Mouse (Mus musculus) splenic B cell, adult 2 months (primary cell): ENCODE measurements at regions not wholly inside any gene's neighbourhood (a gene's known extent, or its start where the extent isn't known, plus 50 kb on each side); places are given as distances from the start of the nearest gene placed in this dataset.

ENCODE experiments used
- DNase-seq: peaks from one replicate; pipeline ENCODE4 v3.0.0-alpha.2; 2011; ENCODE audit warnings: low read depth, low spot score
- H3K27me3 ChIP-seq: 2 replicates; pipeline ENCODE4 v1.6.1; 2012; ENCODE audit warnings: mild to moderate bottlenecking, low read length, moderate library complexity, mixed read lengths; ENCODE audit not compliant: control insufficient read depth, poor library complexity, insufficient read depth, severe bottlenecking
- H3K36me3 ChIP-seq: 2 replicates; pipeline ENCODE4 v1.6.1; 2012; ENCODE audit warnings: mild to moderate bottlenecking, low read length, moderate library complexity, mixed read lengths; ENCODE audit not compliant: control insufficient read depth, poor library complexity, insufficient read depth, severe bottlenecking

- Histone ChIP-seq H3K27me3 (no peaks in the 10 kb centered on the region), H3K36me3 (no peaks in the 10 kb centered on the region)
- no peak for DNase-seq
Measured at GRCm38 (mm10) chr13:25899871-25900270, 629.6 kb upstream of the Nrsn1 start.

DNA sequence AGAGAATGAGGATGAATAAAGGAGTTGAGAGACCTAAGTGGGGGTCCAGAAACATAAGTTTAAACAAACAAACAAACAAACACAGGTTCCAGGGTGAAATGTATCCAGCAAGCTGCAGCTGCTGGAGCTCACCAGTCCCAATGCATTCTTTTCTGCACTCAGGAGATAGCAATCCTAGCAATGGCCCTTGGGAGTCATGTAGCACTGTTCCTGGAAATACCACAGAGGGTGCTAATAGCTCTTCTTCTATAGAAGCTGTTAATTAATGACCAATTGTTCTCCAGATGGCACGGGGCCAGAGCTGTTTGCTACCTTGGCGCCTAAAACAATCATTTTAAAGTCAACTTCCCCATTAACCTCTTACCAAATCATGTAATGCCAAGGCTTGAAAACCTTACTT is 622.8 kb upstream of the Nrsn1 start:
- no peak for DNase-seq
- Histone ChIP-seq H3K36me3 (no peaks in the 10 kb centered on the region), H3K27me3 (no peaks in the 10 kb centered on the region)

- DNase-seq, result no peak
- Histone ChIP-seq H3K36me3 (no peaks in the 10 kb centered on the region), H3K27me3 (no peaks in the 10 kb centered on the region)
Measured at GRCm38 (mm10) chr13:25882818-25883217, 612.5 kb upstream of the Nrsn1 start.

GRCm38 (mm10) chr13:25868923-25869322 is 598.6 kb upstream of the Nrsn1 start:
- DNase-seq, result no peak
- Histone ChIP-seq H3K27me3 (no peaks in the 10 kb centered on the region), H3K36me3 (no peaks in the 10 kb centered on the region)

DNA sequence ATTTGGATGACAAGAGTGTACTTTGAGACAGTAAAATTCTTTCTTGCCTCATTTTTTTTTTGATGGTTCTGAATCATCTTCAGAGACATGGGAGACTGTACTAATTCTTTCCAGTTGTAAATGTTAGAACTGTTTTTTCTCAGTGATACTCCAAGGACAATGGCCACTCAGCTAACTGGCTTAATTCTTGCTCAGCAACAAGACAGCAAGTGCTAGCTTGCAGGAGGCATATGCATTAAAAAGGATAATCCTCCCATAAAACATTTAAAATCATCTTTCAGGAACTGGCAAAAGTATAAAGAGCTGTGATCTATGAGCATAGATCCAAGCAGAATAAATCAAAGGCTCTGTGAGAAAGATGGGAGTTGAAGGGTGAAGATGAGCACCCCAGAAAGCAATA is 587.9 kb upstream of the Nrsn1 start:
- Histone ChIP-seq H3K27me3 (no peaks in the 10 kb centered on the region), H3K36me3 (no peaks in the 10 kb centered on the region)
- no peak for DNase-seq

DNA sequence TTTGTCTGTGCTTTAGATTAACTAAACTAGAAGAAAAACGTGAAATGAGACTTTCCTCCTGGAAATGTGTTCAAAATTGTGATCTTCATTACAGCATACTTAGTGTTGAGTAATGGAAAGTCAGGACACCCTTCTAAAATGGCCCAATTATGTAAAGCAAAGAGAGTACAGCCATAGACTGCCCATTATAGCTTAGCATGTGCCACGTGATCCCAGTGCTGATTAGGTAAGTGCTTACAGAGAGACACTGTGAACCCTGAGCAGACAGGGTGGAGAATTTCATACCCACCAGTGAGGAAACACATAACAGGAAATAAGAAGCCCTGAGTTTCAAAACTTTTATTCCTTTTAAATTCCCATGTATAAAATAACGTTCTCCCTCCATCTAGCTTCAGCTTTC is 587.3 kb upstream of the Nrsn1 start:
- H3K27me3 ChIP-seq, result no peaks in the 10 kb centered on the region
- DNase-seq, result no peak

DNA sequence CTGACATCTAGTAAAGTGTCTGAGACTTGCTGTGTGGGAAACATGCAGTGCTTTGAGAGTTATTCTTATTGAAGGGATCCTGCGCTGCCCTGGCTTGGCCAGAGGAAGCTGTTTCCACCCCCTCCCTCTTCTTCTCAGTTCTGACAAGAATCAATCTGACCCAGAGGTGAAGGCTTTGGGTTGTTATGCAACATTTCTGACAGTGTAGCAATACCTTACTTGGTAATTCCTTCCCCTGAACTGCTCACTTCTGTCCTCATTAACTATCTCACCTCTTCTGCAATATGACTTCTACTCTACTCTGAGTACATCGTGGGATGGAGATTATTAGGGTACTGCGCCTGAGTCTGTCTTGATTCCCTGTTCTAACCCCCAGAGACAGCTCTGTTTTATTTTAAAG is 586.8 kb upstream of the Nrsn1 start:
- no peak for DNase-seq
- no peaks in the 10 kb centered on the region for H3K27me3 ChIP-seq

More for the DNA sequence above, 587.3 kb upstream of the Nrsn1 start:
- no peaks in the 10 kb centered on the region for H3K36me3 ChIP-seq

GRCm38 (mm10) chr13:25856549-25856948 is 586.2 kb upstream of the Nrsn1 start:
- H3K27me3 ChIP-seq, result no peaks in the 10 kb centered on the region
- H3K36me3 ChIP-seq, result no peaks in the 10 kb centered on the region
- no peak for DNase-seq

More for the DNA sequence above, 586.8 kb upstream of the Nrsn1 start:
- no peaks in the 10 kb centered on the region for H3K36me3 ChIP-seq

DNA sequence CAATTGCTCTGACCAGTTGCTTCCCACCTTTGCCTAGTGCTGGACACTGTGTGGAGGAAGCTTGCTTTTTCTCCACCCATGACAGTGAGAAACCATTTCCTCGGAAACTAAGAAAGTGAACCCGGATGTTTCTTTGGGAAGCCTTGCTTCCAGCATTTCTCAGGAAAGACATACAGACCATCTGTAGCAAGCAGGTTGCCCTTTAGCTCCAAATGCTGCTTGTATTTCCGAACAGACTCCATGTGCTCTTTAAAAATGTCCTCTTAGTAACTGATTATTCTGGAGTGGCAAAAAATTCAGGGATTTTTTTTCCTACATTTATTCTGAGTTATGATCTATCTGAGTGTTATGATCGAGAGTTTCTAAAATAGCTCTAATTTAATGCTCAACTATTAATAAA is 577.9 kb upstream of the Nrsn1 start:
- no peak for DNase-seq
- H3K27me3 ChIP-seq, result no peaks in the 10 kb centered on the region
- H3K36me3 ChIP-seq, result no peaks in the 10 kb centered on the region

GRCm38 (mm10) chr13:25838237-25838636 is 567.9 kb upstream of the Nrsn1 start:
- no peaks in the 10 kb centered on the region for H3K27me3 ChIP-seq
- H3K36me3 ChIP-seq, result no peaks in the 10 kb centered on the region
- no peak for DNase-seq

DNA sequence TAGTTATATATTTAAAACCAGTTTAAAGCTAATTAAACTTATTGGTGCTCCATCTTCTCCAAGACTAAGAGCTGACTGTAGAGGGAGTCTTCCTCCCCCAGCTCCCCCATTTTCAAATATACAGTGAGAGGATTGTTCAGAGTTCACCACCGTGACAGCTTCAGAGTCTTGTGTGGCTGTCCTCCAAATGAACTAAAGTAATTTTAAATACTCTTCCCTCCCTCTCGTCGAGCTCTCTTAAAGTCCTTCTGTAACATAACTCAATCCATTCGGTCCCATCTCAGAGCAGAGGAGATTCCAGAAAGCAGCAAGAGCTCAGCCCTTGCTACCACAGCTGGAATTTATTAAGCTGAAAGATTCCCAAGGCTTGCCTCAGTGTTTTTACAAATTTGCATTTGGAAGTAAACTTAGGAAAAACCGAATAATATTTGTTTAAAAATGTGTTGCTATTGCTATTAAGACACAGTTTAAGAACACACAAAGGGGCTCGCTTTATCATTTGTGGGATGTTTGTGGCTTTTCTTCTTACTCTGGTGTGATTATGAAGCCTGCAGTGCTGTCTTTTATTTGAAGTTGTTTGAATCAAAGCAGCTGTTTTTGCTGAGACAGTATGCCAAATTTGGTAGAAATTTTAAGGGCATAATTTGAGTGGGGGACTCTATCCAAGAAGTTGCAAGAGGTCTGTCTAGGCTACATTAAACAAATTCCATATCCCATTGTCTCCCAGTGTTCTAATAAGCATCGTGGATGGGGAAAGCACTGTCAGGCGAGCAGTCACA is 559.0 kb upstream of the Nrsn1 start:
- DNase-seq, result no peak
- H3K27me3 ChIP-seq, result no peaks in the 10 kb centered on the region
- H3K36me3 ChIP-seq, result no peaks in the 10 kb centered on the region

GRCm38 (mm10) chr13:25808564-25809253 is 538.4 kb upstream of the Nrsn1 start:
- DNase-seq, result no peak

DNA sequence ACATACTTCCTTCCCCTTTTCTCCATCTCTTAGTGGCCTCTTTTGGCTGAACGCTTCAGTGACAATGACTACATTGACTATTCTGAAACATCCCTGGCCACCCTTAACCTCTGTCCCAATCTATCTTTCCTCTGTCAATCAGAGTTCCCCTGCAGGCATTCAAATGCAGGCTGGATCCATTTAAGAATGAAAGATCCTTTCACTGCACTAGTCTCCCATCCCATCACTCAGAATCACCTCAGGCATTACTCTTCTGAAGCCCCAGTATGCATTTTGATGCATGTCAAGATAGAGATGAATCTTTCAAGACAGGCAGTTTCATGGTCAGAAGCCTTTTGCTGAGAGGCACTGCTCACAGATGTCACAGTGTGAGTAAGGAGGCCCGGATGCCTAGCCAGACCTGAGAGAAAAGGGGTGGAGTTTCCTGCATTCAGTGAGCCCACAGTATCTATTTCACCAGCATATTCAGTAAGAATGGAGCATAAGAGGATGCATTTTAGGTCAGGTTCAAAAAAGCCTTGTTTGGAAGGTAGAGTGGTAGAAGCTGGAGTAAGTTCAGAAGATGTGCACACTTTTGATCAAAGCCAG is 523.0 kb upstream of the Nrsn1 start:
- no peak for DNase-seq
- Histone ChIP-seq H3K36me3 (no peaks in the 10 kb centered on the region), H3K27me3 (no peaks in the 10 kb centered on the region)

More at GRCm38 (mm10) chr13:25808564-25809253, 538.4 kb upstream of the Nrsn1 start:
- Histone ChIP-seq H3K27me3 (no peaks in the 10 kb centered on the region), H3K36me3 (no peaks in the 10 kb centered on the region)

- Histone ChIP-seq H3K36me3 (no peaks in the 10 kb centered on the region), H3K27me3 (no peaks in the 10 kb centered on the region)
- DNase-seq, result no peak
Measured at GRCm38 (mm10) chr13:25781161-25781560, 510.9 kb upstream of the Nrsn1 start.

DNA sequence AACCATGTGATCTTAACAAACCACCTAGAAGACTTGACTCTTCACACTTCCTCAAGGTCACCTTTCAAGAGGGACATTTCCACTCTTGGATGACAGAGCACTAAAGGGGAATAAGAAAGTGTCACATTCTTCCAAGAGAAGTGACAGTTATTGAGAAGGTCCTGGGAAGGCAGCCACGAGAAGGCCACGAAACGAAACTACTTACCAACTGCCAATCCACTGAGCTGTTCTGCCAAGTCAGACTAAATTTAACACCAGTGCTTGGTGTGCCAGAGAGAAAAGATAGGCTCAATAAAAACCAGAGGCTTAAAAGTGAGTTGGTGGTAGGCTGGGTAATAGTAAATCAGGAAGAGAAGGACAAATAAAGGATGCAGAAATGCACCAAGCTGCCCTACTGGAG is 507.4 kb upstream of the Nrsn1 start:
- Histone ChIP-seq H3K27me3 (no peaks in the 10 kb centered on the region), H3K36me3 (no peaks in the 10 kb centered on the region)
- no peak for DNase-seq
